27 mouse cellular contexts compared by ENCODE assay signal in the genomic region with DNA sequence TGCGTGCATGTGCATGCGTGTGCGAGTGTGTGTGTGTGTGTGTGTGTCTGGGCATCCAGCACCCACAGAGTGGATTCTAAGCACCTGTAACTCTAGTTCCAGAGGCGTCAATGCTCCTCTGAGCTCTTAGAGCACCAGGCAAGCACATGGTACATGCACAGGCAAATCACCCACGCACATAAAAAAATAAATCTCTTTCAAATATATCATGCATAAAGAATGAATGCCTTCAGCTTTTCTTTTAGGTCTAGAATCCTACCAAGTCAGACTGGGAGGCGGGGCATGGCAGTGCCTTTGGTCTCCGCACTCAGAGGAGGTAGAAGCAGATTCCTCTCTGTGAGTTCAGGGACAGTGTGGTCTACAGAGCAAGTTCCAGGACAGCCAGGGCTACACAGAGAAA. TPM values are rescaled to one million over a fixed set of nuclear protein-coding genes. Genes with fewer than 3 reads are reported as not detected.
DNase-seq lines count a peak whose midpoint lies in the region; ATAC-seq and TF ChIP-seq lines count a peak whose summit lies in the region.
"Had no signal": no experiment of that assay in that cellular context is flagged by ENCODE, and none has a peak within 500 bp of the region (broad histone marks: within the 10 kb centered on the region; RNA-seq: fewer than 3 reads in every experiment).

No protein-coding gene starts in this region.

- H3K4me1 ChIP-seq in kidney, embryonic 16.5 days (ENCODE audit: insufficient read depth, low read length): peaks cover 9% of the 10 kb centered on the region; the same call in 1 of the 2 replicates
- no peaks in the 10 kb centered on the region for H3K4me1 ChIP-seq in embryonic fibroblast, embryonic 13.5 days (ENCODE audit: control insufficient read depth, insufficient read depth, low read length)
- H3K4me1 ChIP-seq in liver, embryonic 11.5 days (replicated peaks; ENCODE audit: control insufficient read depth, insufficient read depth, low read length): no peaks in the 10 kb centered on the region

- no peak for TF ChIP-seq POLR2A in embryonic fibroblast, embryonic 13.5 days (IDR thresholded peaks at IDR 0.05; ENCODE audit: low read depth, low read length)

- WGBS in kidney, embryonic 16.5 days: 90% methylated on average over 7 of the region's 7 CpGs
- WGBS in liver, embryonic 11.5 days: 96% methylated on average over 7 of the region's 7 CpGs

- ATAC-seq in frontal cortex, adult (ENCODE audit: low TSS enrichment): peak; percentile 48
- ATAC-seq in kidney, embryonic 16.5 days (ENCODE audit: low FRiP score, low TSS enrichment): no peak
- no peak for ATAC-seq in liver, embryonic 11.5 days (replicated peaks; ENCODE audit: low FRiP score)
- ATAC-seq: intestine, embryonic 16.5 days; midbrain, embryonic 13.5 days; Patski had no signal

- no peaks in the 10 kb centered on the region for H3K27me3 ChIP-seq in kidney, embryonic 16.5 days (ENCODE audit: insufficient read depth, low read length)
- no peaks in the 10 kb centered on the region for H3K27me3 ChIP-seq in liver, embryonic 11.5 days (replicated peaks; ENCODE audit: control insufficient read depth, insufficient read depth, low read length)
- H3K27me3 ChIP-seq: heart, embryonic 12.5 days; limb, embryonic 13.5 days; midbrain, embryonic 13.5 days; neural tube, embryonic 13.5 days; Patski had no signal

- no peak for DNase-seq in frontal cortex, postnatal 10 days (ENCODE audit: low spot score in 2 of 2)
- DNase-seq in kidney, postnatal 4 days: no peak
- peak; percentile 69 for DNase-seq in brain, adult 2 months (ENCODE audit: low read depth, low spot score)
- DNase-seq in urinary bladder, postnatal 10 days (ENCODE audit: low spot score): no peak
- DNase-seq in liver, embryonic 11.5 days (ENCODE audit: low spot score): no peak
- DNase-seq: adrenal gland, postnatal 14 days; cerebellum, adult 11-12 months; cerebellum, postnatal 14 days; heart, adult 2 months; kidney, adult 9 months; kidney, postnatal 36 days; lung, adult 2 months; lung, postnatal 10 days; thymus, adult 2 months; thymus, postnatal 36 days had no signal

- peaks cover 90% of the 10 kb centered on the region for H3K36me3 ChIP-seq in kidney, embryonic 16.5 days (ENCODE audit: insufficient read depth, low read length)
- peaks cover 79% of the 10 kb centered on the region for H3K36me3 ChIP-seq in liver, embryonic 11.5 days (ENCODE audit: control insufficient read depth, insufficient read depth, low read length)

- H3K9ac ChIP-seq in kidney, embryonic 16.5 days (replicated peaks; ENCODE audit: low read length): no peak overlapping the region
- no peak overlapping the region for H3K9ac ChIP-seq in liver, embryonic 11.5 days (ENCODE audit: low read depth, low read length)
- H3K9ac ChIP-seq: heart, embryonic 12.5 days; limb, embryonic 13.5 days; liver, embryonic 14.5 days; midbrain, embryonic 13.5 days; neural tube, embryonic 13.5 days had no signal

- no peak for TF ChIP-seq CTCF in embryonic fibroblast, embryonic 13.5 days (IDR thresholded peaks at IDR 0.05; ENCODE audit: borderline replicate concordance, insufficient read depth, low read length)

- no peaks in the 10 kb centered on the region for H3K9me3 ChIP-seq in kidney, embryonic 16.5 days (ENCODE audit: low read length)
- no peaks in the 10 kb centered on the region for H3K9me3 ChIP-seq in liver, embryonic 11.5 days (ENCODE audit: control insufficient read depth, low read length)
- H3K9me3 ChIP-seq: heart, embryonic 12.5 days; limb, embryonic 13.5 days; midbrain, embryonic 13.5 days; neural tube, embryonic 13.5 days had no signal

- no peak overlapping the region for H3K4me2 ChIP-seq in kidney, embryonic 16.5 days (replicated peaks; ENCODE audit: low read depth, low read length)
- no peak overlapping the region for H3K4me2 ChIP-seq in liver, embryonic 11.5 days
- H3K4me2 ChIP-seq: heart, embryonic 12.5 days; limb, embryonic 13.5 days; midbrain, embryonic 13.5 days; neural tube, embryonic 13.5 days had no signal

- no peak overlapping the region for H3K4me3 ChIP-seq in kidney, embryonic 16.5 days (ENCODE audit: low read length)
- no peak overlapping the region for H3K4me3 ChIP-seq in embryonic fibroblast, embryonic 13.5 days (ENCODE audit: insufficient read depth, low read length)
- no peak overlapping the region for H3K4me3 ChIP-seq in liver, embryonic 11.5 days (ENCODE audit: low read depth, low read length)
- H3K4me3 ChIP-seq: erythroblast, embryonic 14.5 days; heart, adult 2 months; heart, embryonic 12.5 days; limb, embryonic 13.5 days; midbrain, embryonic 13.5 days; neural tube, embryonic 13.5 days had no signal

- H3K27ac ChIP-seq in kidney, embryonic 16.5 days (ENCODE audit: low read length): 0 out of 2 replicates have a peak overlapping the region, but pooled peaks have one; percentile 31
- peak overlapping the region; percentile 71 for H3K27ac ChIP-seq in embryonic fibroblast, embryonic 13.5 days (ENCODE audit: insufficient read depth, low read length)
- no peak overlapping the region for H3K27ac ChIP-seq in liver, embryonic 11.5 days (ENCODE audit: low read depth, low read length)
- H3K27ac ChIP-seq: heart, adult 2 months; liver, embryonic 14.5 days; macrophage had no signal

RNA-seq across cellular contexts. Expression of gene Zmynd8, which starts 58.0 kb away (rescaled TPM):
- polyA plus RNA-seq in kidney, embryonic 16.5 days (2015; fragmentation: Nextera tagmentation; extraction: Ambion mirVana): 58.2 and 69.4 TPM in 2 replicates
- polyA plus RNA-seq in embryonic fibroblast, embryonic 13.5 days (2011; ENCODE audit: insufficient read length, low read depth, missing spikeins): 65.8 and 66.4 TPM in 2 replicates
- 49.1 and 55.8 TPM in 2 replicates for polyA plus RNA-seq in liver, embryonic 11.5 days (2014; fragmentation: Nextera tagmentation; extraction: Ambion mirVana)
